Mouse (Mus musculus) kidney, adult 11 months (tissue): ENCODE measurements around the gene Zfc3h1.

Experiments
- DNase-seq: peaks from one replicate; pipeline ENCODE4 v3.0.0; 2022

Zfc3h1 gene

DNA sequence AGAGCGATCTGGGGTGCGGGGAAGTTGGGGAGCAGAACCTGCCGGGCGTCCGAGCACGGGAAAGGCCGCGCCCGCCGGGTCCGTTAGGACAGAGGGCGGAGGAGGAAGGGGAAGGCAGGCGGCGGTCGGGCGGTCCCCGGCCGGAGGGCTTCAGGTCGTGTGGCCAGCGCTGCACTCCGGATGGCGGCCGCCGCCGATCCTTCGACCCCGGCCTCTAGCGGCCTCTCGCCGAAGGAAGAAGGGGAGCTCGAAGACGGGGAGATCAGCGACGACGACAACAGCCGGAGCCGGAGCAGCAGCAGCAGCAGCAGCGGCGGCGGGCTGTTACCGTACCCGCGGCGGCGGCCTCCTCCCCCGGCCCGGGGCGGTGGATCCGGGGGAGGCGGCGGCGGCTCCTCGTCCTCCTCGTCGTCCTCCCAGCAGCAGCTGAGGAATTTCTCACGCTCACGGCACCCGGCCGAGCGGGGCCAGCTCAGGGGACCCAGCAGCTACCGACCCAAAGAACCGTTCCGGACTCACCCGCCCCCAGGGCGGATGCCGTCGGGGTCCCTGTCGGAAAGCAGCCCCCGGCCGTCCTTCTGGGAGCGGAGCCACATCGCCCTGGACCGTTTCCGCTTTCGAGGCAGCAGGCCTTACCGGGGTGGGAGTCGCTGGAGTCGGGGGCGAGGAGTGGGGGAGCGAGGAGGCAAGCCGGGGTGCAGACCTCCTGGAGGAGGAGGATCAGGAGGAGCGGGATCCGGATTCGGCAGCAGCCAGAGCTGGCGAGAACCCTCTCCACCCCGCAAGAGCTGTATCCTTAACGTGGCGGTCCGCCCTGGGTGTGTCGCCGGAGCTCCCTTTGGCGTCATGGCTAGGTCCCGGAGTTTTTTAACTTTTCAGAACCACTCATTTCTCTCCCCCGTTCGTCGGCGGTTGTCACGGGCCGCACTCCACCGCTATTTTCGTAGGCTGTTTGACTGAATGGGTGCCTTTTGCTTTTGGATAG lies 551 bp downstream of the Zfc3h1 start:
- peak; percentile 49 for DNase-seq

DNA sequence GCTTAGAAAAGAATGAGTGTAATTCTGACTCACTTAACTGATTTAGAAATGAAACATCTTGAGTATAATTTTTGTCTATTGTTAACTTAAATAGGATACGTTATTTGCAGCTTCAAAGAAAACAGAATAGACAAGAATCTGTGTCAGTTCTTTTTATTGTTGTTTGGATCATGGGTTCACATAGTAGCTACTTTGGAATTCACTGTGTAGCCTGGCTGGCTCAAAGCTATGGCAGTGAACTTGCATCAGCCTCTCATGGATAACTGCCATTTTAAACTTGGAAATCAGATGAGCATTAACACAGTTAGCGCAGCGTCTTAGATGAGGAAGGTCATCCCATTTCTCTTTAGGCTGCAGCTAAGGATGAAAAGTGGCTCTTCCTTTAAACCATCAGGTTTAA lies 3.1 kb downstream of the Zfc3h1 start:
- DNase-seq = no peak

DNA sequence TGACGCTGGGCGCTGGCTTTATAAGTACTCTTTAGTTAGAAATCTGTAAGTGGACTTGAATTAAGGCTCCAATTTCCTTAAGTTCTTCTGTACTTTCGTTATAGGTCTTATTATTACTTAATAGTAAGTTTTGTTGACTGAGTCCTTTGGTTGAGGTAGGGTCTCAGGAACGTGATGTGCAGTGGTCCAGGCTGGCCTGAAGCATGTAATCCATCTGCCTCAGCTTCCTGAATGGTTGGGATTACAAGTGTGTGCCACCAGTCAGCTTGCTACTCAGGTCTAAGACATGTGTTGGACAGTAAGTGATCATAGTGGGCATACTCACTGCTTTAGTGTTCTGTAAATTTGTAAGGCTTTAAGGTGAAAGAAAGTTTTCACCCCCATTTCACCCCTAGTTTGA lies 6.3 kb downstream of the Zfc3h1 start:
- no peak for DNase-seq

DNA sequence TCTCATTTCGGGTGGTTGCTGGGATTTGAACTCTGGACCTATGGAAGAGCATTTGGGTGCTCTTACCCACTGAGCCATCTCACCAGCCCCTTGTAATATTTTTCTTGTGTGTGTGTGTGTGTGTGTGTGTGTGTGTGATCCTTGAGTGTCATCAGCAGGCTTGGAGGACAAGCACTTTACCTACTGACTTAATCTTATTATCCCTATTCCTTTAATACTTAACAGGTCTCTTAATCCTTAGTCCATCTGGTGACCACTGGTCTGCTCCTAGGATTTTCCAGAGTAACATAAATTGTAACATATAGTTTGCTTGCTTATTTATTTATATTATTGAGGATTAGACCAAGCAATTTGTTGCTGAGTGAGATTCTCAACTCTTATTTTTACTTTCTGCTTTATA lies 7.1 kb downstream of the Zfc3h1 start:
- no peak for DNase-seq

DNA sequence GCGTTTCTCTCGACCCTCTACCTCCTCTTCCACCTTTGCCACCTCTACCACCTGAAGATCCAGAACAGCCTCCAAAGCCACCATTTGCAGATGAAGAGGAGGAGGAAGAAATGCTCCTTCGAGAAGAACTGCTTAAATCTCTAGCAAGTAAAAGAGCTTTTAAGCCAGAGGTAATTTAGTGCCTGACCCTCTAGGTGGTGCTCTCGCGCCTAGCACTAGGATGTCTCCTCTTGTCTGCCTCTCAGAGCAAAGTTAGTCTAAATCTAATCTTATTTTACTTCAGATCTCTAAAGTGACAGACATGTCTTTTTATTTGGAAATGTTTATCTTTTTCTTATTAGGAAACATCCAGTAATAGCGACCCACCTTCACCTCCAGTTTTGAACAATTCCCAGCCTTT lies 21.6 kb downstream of the Zfc3h1 start:
- peak; percentile 22 for DNase-seq

DNA sequence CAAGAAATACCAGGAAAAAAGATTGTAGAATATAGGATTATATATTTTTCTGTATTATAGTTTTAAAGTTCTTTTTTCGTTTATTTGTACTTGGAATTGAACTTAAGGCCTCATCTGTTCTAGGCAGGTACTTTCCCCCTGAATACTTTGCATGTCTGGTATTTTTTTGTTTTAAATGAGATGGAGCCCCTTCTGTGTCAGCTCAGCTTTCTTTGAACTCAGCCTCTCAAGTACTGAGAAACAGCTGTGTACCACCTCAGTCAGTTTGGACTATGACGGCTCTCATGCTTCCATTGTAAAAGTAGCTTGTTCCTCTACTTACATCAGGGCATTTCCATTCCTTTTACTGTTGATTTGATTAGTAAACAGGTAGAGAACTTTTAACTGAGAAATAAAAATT lies 28.7 kb downstream of the Zfc3h1 start:
- DNase-seq = no peak

DNA sequence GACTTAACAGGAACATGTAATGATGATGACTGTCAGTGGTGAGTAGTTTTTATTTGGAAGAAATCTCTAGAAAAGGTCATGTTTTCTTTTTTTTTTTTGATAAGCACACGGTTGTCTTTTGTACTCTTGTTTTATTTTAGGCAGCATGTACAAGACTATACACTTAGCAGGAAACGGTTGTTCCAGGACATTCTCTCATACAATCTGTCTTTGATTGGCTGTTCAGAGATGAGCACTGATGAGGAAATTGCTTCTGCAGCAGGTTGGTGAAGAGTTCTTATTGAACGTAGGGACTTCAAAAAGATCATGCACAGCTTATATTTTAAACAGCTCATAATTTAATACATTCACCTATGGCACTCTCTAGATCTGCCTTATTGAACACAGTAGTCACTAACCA lies 29.3 kb downstream of the Zfc3h1 start:
- no peak for DNase-seq

DNA sequence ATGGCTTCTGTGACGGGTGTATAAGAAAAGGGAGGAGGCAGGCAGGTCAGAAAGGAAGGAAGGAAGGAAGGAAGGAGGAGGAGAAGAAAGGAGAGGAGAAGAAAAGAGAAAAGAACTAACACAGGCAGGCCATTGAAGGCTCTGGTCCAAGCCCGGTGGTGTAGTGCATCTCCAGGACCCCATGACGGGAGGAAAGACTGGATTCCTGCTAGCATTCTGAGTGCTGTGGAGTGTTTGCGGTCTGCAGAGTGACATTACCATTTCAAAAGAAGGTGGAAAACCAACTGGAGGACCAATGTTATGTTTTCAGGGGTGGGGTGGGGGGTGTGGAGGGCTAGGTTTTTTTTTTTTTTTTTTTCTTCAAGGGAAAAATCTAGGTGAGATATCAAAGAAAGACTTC lies 37.2 kb downstream of the Zfc3h1 start:
- no peak for DNase-seq

DNA sequence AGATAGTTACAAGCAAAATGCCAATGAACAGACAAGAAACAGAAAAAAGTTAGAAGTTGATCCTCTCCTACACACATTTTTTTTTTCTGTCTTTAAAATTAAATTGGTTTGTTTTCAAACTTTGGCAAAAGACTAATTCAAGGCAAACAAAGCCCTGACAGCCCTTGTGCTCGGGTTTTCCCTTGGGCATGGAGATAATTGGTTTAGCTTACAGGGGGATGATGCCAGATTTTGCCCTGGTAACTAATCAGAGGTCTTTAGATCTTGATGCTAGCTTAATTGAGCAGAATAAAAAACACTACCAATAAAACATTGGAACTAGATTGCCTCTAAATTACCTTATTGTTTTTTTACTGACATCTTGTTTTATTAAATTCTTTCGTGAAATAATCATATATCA lies 40.6 kb downstream of the Zfc3h1 start:
- no peak for DNase-seq

DNA sequence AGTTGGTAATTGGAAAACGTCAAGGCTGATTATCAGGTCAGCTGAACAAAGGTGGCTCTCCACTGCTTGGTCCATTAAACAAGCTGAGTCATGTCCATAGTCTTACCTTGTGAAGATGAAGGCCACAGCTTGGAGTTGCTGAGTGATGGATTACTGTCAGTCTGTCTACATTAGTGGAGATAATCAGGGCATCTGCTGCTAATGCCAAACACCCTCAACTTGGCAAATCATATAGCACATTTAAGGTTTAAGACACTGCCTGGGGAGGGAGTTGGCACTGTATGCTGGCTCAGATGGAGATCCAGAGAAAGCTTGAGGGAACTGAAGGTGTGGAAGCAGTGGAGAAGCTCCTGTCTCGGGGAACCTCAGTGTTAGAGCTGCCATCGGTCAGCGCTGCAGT lies 52.5 kb downstream of the Zfc3h1 start:
- no peak for DNase-seq

DNA sequence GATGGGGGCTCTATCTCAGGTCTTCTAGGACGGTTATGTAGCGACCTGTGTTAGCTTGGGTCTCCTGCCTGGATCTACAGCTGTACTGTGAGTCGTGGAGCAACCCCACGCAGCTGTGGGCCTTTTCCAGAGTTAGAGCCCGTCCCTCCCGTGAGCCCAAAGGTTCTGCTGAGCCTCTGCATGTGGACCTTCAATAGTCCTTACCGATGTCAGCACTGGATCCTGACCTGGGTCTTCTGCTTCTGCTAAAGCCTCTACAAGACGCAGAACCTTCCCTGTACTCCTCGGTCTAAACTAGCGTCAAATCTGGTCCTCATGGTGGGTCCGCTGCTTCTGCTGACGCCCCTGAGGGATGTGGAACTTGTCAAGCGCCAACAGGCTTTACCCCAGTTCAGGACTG lies 63.9 kb downstream of the Zfc3h1 start:
- DNase-seq = no peak

DNA sequence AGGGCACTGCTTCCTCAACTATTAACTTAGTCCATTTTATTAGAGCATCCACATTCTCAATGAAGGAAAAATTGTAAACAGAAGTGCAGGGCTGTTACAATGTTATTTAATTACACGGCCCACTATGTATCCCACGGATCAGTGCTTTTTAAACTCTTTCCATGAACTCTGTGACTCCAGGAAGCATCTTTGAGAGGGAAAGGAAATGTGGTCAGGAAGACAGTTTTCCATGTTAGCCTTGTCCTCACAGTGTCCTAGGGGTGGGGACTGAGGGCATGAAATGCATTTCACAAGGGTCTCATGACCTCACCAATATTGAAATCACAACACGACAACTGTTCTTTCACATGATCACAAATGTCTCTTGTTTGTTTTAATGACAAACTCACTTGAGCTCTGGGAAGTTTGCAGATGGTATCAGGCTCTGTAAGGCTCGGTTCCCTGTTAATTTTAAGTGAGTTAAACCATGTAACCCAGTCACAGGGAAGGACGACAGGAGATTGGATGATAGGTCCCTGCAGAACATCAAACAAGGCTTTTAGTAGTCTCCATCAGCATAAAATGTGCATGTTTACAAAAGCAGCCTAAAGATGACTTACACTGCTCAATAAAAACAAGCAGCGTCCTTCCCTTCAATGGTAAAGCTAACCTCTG lies 72.7 kb downstream of the Zfc3h1 start:
- DNase-seq = no peak

DNA sequence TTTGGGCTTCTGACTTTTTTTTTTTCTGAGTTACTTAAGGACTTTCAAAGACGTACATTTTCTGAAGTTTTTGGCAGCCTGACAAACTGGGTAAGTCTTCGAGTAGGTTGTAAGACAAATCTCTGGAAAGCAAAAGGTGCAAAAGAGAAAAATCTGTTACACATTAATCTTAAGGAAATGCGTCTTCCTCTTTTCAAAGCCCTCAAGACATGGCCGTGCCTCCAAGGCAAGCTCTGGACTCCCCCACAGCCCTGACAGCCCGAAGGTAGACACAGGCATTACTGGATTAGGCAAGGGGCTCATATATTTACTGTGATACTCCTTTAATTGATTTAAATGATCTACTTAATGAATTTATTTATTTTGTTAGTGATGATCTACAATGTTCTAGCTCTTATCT lies 77.9 kb downstream of the Zfc3h1 start:
- no peak for DNase-seq

DNA sequence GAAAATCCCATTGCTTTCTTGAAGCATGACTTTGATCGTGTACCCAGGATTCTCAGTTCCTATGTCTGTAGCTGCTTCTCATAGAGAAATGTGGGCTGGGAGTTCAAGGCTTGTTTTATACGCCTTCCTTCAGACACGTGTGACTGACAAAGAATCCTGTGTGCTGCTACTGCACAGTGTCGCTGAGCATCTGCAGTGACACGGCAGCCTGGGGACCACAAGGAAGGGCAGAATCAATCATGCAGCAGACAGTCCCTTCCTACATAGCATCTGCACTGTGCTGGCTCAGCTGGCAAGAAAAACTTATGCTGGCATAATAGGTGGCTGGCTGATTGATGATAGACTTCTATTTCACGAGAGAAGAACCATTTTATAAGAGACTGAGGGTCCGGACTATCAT lies 80.3 kb downstream of the Zfc3h1 start:
- DNase-seq = no peak

DNA sequence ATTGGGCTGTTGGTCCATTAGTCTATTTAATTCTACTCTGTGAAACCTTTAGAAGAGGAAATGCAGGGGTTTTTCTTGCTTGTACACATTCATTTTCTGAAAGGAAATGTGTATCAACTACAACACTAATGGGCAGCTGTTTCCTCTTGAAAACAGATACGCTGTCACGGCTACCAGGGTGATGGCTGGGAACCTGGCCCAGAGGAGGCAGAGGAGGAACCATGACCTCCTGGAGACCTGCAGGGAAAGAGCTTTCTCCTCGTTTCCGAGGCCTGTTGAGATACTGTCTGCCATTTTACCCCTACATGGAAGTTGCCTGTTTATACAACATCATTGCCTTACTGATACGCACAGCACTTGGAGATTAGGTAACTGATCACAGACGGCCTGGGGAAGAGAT lies 81.0 kb downstream of the Zfc3h1 start:
- no peak for DNase-seq

DNA sequence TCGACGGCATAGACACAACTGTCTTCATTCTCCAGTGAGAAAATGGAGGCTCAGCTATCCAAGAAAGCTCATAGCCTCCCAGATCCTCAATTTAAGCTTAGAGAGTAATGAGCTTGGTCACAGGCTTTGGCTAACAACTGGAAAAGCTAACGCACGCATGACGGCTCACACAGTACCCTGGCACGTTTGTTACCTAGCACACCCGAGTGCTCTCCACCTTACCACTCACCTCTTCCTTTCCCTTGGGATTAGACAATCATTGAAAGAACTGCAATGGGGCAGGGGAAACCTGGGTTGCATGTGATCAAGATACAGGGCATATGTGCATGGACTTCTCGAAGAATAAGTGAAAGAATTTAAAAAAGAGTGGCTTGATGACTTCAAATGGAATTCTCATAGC lies 83.2 kb downstream of the Zfc3h1 start:
- DNase-seq = no peak

DNA sequence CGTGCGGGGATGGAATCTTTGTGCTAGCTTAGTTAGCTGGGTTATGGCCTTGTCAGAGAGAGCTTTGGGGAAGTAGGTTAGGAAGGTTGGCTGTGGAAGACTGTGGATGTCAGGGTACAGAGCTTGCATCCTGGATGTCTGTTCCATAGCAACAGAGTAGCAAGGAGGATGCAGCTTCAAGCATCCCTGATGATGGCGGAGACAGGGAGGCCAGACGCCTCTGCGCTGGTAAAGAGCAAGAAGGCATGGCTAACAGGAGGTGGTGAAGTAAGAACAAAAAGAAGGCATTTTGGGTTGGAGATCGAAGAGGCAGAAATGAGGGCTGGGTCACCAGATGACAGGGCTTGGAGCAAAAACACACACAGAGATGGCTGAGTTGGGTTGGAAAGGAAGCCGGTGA lies 83.9 kb downstream of the Zfc3h1 start:
- no peak for DNase-seq

DNA sequence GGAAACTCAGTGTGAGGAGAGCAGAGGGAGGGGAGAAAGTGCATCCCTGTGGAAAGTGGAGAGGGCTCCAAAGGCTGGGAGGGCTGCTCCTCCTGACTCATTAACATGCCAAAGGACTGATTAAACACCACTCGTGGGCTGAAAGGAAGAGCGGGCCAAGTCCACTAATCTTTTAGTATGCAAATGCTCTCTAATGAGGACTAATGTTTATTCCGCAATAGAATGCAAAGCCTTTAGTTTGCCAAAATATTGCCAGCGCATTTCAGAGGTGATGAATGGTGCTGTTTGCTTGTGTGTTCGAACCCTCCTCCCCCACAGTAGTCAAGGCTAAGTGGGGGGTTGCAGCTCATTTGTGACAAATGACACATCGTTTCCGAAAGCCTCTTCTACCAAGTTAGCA lies 84.3 kb downstream of the Zfc3h1 start:
- DNase-seq = no peak

DNA sequence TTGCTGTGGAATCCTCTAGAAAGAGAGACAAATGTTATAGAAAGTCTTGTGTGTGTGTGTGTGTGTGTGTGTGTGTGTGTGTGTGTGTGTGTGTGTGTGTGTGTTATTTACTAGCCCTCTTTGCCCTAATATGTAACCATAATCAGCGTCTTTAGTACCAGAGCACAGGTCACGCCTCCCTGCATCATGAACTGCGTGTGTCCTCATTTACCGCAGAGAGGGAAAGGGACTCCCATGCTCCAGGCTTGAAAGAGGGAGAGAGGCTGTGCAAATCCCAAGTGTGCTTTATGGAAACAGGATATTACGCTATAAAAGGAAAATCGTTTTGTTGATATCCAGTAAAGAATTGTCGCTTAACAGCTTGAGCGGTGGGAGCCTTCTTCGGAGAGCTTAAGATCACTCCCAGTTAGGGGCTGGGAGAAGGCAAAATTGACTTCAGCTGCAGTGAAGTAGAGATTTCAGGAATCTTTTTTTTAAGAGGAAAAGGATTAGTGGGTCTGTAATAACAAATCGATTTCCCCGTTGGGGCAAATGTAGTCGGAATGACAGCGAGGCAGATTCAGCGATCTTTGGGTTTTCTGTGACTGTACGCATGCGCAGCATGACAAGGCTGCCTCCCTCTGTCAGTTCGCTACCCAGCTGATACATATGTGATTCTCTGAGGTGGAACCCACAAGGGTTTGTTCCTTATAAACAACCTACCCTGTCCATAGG lies 86.0 kb downstream of the Zfc3h1 start:
- DNase-seq = no peak

DNA sequence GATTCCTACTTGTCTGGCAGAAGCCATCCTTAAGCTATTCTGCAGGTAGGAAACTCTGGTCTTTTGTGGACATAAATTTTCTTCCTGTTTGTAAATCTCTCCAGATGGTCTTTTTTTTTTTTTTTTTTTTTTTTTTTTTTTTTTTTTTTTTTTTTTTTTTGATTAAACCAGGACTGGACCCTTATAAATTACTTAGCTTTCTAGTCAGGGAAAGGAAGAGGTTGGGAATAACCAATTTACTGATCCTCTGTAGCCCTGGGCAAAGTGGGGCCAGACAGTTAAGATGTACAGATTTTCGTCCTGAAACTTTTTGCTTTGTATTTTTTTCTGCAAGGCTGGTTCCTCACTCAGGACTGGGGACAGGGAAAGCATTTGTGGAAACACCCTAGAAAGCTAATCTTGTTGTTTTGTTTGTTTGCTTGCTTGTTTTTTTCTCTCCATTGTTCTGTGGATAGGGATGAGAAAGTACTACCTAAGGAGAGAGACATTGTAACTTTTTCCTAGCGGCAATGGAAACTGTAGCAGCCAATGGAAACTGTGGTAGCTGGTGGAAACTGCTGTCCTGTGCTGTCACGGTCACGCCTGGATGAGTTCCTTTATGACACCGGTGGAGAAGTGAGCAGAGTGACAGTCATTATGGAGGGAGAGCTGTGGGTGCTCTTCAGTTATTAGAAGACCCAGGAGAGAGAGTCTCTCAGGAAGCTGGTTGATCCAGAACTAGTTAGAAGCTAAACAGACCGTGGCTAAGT lies 88.6 kb downstream of the Zfc3h1 start:
- DNase-seq = no peak

DNA sequence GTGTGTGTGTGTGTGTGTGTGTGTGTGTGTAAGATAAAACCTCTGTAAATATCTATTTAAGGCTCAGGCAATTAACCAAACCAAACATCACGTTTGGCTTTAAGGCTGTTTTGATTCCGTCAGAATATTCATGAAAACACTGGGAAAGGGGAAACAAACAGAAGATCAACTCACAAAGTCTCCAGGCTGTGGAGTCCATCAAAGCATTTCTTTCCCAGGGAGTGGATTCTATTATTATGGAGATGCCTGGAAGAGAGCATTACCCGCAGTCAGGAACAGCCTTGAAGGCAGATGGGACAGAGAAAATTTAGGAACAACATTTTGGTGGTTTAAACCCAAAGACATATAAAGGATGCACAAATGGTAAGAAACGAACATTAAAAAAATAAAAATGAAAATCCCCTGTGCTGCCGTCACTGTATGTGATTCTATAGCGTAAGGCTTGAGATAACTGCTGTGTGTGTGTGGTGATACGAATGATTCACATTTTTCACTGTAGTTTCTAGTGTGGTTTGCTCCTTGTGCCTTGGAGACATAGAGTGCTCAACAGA lies 90.3 kb downstream of the Zfc3h1 start:
- DNase-seq = no peak

DNA sequence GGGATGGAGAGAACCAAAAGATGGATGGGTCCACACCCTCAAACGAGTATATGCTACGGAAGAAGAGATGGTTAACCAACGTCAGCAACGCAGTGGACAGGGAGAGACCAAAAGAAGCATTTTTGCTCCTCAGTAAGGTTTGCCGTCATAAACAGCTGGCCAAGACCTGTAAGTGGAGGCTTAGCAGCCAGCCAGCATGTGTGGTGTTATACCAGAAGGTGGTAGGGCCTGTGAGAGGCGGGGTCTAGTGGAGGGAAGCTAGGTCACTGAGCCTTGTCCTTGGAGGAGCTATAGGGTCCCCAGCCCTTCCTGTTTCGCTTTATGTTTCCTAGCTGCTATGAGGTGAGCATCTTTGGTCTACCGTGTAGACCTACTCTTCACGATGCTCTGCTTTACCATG lies 91.7 kb downstream of the Zfc3h1 start:
- no peak for DNase-seq
